Mouse (Mus musculus) embryo, embryonic 10.5 days (tissue): ENCODE data around the gene Kif3b.
"Not testable (repeated sequence)": the region's sequence is repeated elsewhere in the genome, so short reads cannot be mapped to it uniquely, and the experiment has no call there.

Experiments
- DNase-seq: peaks from one replicate; pipeline ENCODE4 v3.0.0-alpha.2; 2015; ENCODE audit warnings: low spot score

Kif3b gene

GRCm38 (mm10) chr2:153290938-153291928 is at the start of gene Kif3b:
Gene Kif3b (plus strand): TSS chr2:153291413.
- DNase-seq, result peak; percentile 94

GRCm38 (mm10) chr2:153242156-153242555 is 49.1 kb upstream of the Kif3b start:
- DNase-seq, result no peak

- DNase-seq, result no peak
Measured at GRCm38 (mm10) chr2:153249751-153250150, 41.5 kb upstream of the Kif3b start.

GRCm38 (mm10) chr2:153256604-153257003 is 34.6 kb upstream of the Kif3b start:
- no peak for DNase-seq

GRCm38 (mm10) chr2:153259030-153259863 is 32.0 kb upstream of the Kif3b start:
- DNase-seq, result no peak

- DNase-seq, result no peak
Measured at GRCm38 (mm10) chr2:153259864-153260674, 31.1 kb upstream of the Kif3b start.

- DNase-seq, result no peak
Measured at GRCm38 (mm10) chr2:153263053-153263452, 28.2 kb upstream of the Kif3b start.

- no peak for DNase-seq
Measured at GRCm38 (mm10) chr2:153267331-153267730, 23.9 kb upstream of the Kif3b start.

GRCm38 (mm10) chr2:153270231-153270915 is 20.8 kb upstream of the Kif3b start:
- DNase-seq, result not testable (repeated sequence)

- DNase-seq, result not testable (repeated sequence)
Measured at GRCm38 (mm10) chr2:153274200-153274918, 16.9 kb upstream of the Kif3b start.

GRCm38 (mm10) chr2:153274919-153275247 is 16.3 kb upstream of the Kif3b start:
- no peak for DNase-seq

- not testable (repeated sequence) for DNase-seq
Measured at GRCm38 (mm10) chr2:153275577-153275976, 15.6 kb upstream of the Kif3b start.

GRCm38 (mm10) chr2:153276440-153276839 is 14.8 kb upstream of the Kif3b start:
- no peak for DNase-seq

- DNase-seq, result not testable (repeated sequence)
Measured at GRCm38 (mm10) chr2:153276846-153277245, 14.4 kb upstream of the Kif3b start.

GRCm38 (mm10) chr2:153278357-153278756 is 12.9 kb upstream of the Kif3b start:
- DNase-seq, result no peak

GRCm38 (mm10) chr2:153283919-153284318 is 7.3 kb upstream of the Kif3b start:
- DNase-seq, result no peak

GRCm38 (mm10) chr2:153286524-153286923 is 4.7 kb upstream of the Kif3b start:
- DNase-seq, result no peak

GRCm38 (mm10) chr2:153287835-153288234 is 3.4 kb upstream of the Kif3b start:
- DNase-seq, result no peak

GRCm38 (mm10) chr2:153292305-153292861 is 1.2 kb downstream of the Kif3b start:
- peak; percentile 37 for DNase-seq

GRCm38 (mm10) chr2:153295196-153295595 is 4.0 kb downstream of the Kif3b start:
- no peak for DNase-seq
